Mouse (Mus musculus) gastrocnemius, postnatal 25 days (tissue): Measurements from ENCODE around the gene Vps29. TPM values are rescaled to one million over a fixed set of nuclear protein-coding genes. Genes with fewer than 3 reads are reported as not detected.
A peak's percentile ranks its signal among the peaks of the same experiment; 100 is the strongest.
"Not testable (repeated sequence)": the region's sequence is repeated elsewhere in the genome, so short reads cannot be mapped to it uniquely, and the experiment has no call there.

Experiments used
- DNase-seq: peaks from one replicate; pipeline ENCODE4 v3.0.0; 2022
- long read RNA-seq, 2 experiments: library from polyadenylated mRNA; stranded (forward); transcript quantifications; one replicate each; pipeline ENCODE4 v2.0.0; 2021
- total RNA-seq, 2 experiments: library from RNA; stranded (reverse); gene quantifications; 1 replicate in 1 of 2; 2 replicates in 1 of 2; pipeline ENCODE4 v1.2.3; 2021

Gene Vps29
- total RNA-seq, result 10 to 100 TPM; 38.2 to 39.6 TPM
- long read RNA-seq, experiment 1, transcript Vps29-208 (4 exons, 2,716 nt), result major isoform, 59 of 62 reads
- long read RNA-seq, experiment 1, partial matches to known transcripts, result 0 of 62 reads
- long read RNA-seq, experiment 1, other reads (novel, unspliced or antisense), result 1 of 62 reads
- long read RNA-seq, experiment 2, transcript Vps29-208 (4 exons, 2,716 nt), result major isoform, 71 of 76 reads
- long read RNA-seq, experiment 2, partial matches to known transcripts, result 2 of 76 reads
- long read RNA-seq, experiment 2, other reads (novel, unspliced or antisense), result 1 of 76 reads

DNA sequence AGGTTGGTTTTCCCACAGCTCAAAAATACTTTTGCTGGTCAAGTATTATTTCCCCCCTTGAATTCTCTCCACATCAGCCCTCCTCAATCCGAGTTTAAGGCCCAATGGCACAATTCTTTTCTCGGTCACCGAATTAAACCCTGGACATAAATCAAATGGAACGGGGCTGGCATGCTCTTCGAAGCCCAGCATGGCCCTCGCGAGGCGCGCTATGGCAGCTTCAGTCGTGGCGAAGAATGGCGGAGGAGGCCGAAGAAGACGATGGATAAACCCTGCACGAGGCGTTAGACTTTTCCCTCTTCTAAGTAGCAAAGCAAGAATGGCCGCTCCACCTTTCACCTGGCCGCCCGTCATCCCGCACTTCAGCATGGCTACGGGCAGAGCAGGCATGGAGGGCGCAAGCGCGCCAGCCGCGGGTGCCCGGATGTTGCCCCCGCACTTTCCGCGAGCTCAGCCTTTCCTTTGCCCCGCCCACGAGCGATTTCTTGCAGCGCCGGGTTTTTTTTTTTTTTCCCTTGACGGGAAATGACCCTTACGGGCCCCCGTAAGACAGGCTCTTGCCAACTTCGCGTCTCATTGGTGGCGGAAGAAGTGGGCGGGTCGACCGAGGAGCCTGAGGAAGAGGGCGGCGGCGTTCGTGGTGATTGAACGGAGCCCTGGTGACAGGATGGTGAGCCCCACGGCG, at the start of gene Vps29, which contains the start of gene Rad9b:
Gene Vps29, plus strand, starts transcription at position 563 of the 685 bp plus-strand sequence.
Gene Rad9b, minus strand, starts transcription at position 427 of the 685 bp plus-strand sequence.
- peak; percentile 98 for DNase-seq

- DNase-seq, result no peak
Measured at GRCm38 (mm10) chr5:122304541-122304940, 49.6 kb upstream of the Vps29 start.

- DNase-seq, result no peak
Measured at GRCm38 (mm10) chr5:122305472-122305871, 48.7 kb upstream of the Vps29 start.

GRCm38 (mm10) chr5:122306536-122306935, 47.6 kb upstream of the Vps29 start:
- DNase-seq, result no peak

DNA sequence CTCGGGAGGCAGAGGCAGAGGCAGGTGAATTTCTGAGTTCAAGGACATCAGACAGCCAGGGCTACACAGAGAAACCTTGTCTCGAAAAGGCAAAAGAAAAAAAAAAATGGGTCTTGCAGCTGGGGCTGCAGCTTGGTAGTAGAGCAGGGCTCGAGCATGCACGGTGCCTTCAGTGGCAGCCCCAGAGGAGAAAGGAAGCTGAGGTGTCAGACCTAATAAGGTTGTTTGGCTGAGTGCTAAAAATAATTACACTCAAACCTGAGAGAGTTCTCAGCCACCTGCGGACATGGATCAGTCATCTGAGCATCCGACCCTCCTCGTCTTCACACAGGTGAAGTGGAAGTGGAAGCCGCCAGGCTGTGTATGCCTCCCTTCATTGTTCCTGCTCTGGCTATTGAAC, 43.5 kb upstream of the Vps29 start:
- no peak for DNase-seq

DNA sequence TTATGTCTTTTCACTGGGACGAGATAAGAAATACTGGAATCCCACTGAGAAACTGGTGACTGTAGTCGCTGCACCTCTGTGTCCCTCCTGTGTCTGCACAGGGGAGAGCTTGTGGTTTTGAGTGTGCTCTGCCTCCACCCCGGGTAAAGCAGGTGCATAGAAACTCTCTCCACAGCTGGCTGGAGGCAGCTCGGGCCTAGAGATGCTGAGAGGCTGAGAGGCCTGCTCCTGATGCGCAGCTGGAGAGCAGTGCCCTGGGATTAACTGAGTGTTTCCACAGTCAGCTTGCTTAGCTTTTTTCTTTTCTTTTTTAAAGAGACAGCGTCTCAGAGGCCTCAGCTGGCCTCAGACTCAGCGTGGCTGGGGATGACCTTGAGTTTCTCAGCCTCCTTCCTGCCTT, 42.5 kb upstream of the Vps29 start:
- no peak for DNase-seq

GRCm38 (mm10) chr5:122312346-122312745, 41.8 kb upstream of the Vps29 start:
- DNase-seq, result no peak

GRCm38 (mm10) chr5:122312942-122313684, 41.1 kb upstream of the Vps29 start:
- DNase-seq, result peak; percentile 38

DNA sequence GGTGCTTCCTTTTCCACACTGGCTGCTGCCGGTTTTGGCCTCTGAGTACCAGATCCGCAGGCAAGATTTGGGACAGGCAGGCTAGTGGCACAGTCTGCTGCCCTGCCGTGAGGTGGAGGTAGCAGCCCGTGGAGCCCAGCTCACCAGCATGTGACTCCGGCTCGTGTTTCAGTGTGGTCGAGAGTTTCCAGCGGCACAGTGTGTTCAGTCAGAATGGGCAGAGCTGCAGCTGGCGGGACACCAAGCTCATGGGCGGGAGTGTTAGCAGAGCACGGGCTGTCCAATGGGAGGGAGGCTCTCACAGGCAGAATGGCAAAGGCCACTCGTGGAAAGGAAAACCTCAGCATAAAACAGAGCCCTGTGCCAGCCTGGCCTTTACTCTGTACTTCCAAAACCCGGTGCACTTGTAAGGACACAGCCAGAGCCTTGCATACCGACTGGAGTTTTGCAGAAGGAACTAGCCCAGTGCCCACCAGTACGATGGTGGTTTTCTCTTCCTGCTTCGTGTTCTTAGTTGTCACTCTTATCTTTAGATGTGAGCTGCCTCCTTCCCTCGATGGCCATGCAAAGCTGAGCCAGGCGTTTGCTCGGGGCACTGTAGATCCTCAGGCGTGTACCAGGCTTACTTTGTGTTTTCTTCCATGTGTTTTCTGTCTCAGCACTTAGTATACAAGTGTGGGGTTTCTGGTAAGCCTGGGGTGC, 39.1 kb upstream of the Vps29 start:
- DNase-seq, result peak; percentile 98

DNA sequence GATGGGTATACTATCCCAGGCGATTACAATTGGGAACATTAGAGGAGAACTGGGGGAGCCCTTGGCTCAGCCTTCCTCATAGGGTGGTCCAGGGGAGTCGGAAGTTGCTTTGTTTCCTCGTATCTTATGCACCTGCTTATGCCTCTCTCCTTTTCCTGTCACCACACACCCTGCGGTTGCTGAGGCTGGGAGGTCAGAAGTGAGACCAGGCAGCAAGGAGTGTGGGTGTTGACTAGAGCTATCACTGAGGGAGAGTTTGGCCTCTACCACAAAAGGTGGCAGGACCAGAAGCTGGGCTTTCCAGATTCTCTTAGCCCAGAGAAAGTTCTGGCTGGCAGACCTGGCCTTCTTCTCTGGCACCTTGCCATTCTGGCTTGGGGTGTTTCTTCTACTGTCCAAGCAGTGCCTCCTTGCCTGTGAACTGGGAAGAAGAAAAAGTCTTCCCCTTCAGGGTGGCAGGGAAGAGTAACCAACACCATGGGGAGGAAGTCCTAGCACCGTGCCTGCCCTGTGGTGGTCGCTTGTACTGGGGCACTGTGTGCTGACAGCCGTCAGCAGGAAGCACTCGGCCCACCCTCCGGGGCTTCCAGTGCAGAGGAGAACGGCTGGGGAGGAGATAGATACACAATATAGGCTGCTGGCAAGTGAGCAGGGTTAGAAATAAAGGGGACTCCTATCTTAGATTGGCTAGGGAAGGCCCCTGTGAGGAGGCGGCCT, 36.7 kb upstream of the Vps29 start:
- DNase-seq, result peak; percentile 59

DNA sequence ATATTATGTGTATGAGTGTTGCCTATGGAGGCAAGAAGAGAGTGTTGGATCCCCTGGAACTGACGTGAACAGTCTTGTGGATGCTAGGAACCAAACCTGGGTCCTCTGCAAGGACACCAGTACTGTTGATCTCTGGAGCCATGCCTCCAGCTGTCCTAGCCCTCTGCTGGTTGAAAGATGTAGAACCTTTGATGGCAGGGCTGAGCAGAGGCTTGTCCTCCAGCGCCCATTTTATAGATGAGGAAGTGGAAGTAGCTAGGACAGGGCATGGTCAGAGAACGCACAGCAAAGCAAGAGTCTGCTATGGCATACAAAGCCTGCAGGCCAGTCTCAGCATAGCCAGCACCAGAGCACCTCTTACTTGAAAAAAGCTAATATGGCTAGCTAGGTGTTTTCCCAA, 36.1 kb upstream of the Vps29 start:
- DNase-seq, result no peak

- DNase-seq, result not testable (repeated sequence)
Measured at GRCm38 (mm10) chr5:122318976-122319375, 35.2 kb upstream of the Vps29 start.

DNA sequence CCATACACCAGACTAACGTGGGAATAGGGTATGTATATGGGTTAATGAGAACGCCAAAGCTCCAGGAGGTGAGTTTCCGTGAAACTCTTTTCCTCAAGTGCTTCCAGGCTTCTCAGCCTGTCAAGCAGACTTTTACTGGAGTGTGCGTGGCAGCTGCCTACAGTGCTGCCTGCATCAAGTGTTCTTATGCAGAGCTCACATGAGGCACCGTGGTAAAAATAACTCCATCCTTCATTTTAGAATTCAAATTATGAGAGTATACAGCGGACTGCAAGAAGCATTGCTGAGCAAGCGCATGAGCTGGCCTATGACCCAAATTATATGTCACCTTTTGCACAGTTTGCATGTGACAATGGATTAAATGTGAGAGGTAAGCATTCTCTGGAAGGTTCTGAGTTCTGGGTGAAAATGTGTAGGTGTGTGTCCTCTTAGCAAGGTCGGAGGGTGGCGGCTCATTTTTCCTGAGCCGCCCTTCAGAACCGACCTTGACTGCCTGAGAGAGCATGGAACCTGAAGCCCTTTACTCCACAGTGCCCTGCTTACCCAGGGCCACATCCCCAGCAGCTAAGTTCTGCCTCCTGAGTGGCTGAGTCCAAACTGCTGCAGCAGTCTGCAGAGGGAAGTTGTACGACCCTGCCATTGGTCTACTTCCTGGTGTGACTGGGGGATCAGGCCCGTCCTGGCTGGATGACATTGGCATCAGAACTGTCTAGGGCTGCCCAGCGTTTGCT, 34.5 kb upstream of the Vps29 start:
- peak; percentile 64 for DNase-seq

DNA sequence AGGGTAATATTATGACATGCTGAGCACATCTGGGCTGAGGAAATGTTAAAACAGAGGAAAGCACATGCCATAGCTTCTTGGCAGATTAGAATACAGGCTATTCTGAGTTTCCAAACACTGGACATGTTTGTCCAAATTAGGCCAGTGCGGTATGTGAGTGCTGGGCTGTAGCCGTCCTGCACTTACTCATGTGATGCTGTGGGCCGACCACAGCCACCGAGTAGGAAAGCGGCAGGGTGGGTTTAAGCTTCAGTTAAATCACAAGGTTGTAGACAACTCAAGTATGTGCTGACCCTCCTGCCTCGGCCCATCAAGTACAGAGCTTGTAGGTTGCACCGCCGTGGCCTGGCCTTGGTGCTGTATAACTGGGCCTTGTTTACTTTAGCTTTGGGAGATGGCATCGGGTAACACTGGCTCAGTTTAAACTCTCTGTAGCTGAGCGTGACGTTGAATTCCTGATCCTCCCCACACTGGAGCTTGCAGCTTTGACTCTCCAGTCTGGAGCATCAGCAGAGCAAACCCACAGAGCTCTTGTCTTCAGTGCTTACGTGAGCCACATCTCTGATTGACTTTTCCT, 33.9 kb upstream of the Vps29 start:
- no peak for DNase-seq

GRCm38 (mm10) chr5:122323523-122323922, 30.6 kb upstream of the Vps29 start:
- no peak for DNase-seq

DNA sequence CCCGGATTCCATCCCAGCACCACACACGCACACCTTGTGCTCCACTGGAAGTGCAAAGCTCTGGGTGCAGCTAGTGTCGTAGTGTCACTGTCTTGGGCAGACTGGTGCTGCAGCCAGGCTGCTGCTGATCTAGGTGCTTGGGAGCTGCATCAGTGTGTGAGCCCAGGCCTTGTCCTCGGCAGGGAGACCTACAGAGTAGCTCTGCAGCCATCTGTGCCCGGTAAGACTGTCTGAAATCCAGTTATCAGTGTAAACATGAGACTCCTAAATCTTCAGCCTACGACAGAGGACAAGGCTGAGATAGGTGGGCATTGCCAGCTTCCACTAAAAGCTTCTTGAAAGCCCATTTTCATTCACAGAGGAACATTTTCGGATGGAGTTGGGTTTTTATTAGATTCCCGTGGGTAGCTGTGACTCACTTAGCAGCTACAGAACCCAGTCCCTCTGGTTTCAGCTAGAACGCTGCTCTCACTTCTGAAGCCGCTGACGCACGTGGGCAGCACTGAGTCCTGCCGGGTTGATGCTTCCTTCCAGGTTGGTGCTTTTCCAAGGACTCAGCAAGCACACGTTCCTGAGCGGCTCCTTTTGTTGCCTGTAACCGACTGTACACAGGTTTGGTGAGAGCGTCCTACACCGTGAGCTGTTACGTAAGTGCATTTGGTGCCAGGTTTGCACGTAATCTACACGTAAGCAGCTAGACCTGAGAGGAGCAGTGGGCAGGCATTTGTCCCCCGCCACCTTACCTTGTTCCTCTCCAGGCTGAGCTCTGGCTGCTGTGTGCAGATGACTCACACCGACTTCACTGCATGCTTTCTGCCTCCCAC, 29.3 kb upstream of the Vps29 start:
- no peak for DNase-seq

- no peak for DNase-seq
Measured at GRCm38 (mm10) chr5:122325477-122325876, 28.7 kb upstream of the Vps29 start.

DNA sequence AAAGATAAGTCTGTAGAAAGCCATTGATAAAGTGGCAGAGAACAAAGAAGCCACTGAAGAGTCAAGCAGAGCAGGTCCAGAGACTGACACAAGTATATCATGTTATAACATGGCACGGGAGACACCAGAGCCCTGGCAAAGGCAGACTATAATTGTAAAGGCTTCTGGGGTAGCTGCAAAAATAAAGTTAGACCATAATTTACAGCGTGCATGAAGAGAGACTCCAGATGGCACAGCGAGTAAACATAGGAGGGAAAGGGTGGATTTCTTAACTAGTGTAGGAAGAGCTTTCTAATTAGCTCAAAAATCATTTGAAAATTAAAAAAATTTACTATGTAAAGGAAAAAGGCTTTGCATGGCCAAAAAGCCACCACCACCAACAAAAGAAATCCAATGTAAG, 26.9 kb upstream of the Vps29 start:
- DNase-seq, result no peak

DNA sequence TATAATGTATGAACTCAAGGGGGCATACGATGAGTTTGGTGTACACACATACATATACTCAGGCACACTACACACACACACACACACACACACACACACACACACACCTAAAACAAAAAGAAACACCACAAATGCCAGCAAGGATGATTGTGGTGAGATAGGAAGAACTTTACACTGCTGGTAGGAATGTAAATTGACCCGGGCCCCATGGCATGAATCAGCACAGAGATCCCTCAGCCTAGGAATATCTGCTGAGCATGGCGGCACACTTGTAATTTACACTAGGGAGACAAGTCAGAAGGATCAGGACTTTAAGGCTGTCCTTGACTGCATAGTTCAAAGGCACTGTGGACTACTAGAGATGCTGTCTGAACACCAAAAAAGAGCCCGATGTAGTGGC, 23.9 kb upstream of the Vps29 start:
- DNase-seq, result no peak

DNA sequence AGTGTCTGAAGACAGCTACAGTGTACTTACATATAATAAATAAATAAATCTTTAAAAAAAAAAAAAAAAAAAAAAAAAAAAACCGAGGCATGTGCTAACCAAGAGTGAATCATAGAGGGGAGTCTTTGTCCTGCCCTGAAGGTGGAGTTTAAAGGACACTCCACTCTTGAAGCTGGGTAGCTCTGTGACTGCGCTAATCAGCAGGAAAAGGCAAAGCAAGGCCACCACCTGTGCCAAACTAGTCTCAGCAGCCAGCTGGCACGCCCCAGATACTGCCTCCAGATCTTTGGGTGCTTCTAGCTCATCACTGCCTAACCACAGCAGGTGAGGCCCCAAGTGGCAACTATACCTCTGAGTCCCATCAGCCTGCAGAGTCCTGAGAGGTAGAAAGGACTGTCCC, 19.5 kb upstream of the Vps29 start:
- no peak for DNase-seq
